Mouse (Mus musculus) liver, adult 10 weeks (tissue): Measurements from ENCODE around the gene Nemf. TPM values are rescaled to one million over a fixed set of nuclear protein-coding genes. Genes with fewer than 3 reads are reported as not detected.

ENCODE experiments used
- polyA plus RNA-seq: library from polyadenylated mRNA; stranded (reverse); fragments of 350-450 nt; fragmentation: Illumina TruSeq; extraction: RNeasy Lipid Tissue Mini Kit (QIAGEN cat#74804); gene quantifications from one replicate; pipeline ENCODE4 v1.2.3, GENCODE M21; 2014; ENCODE audit warnings: low read depth, low replicate concordance

The Nemf gene
- 32.8 TPM for polyA plus RNA-seq

GRCm38 (mm10) chr12:69356546-69357299, at the start of gene Nemf:
Gene Nemf (minus strand): TSS chr12:69357165.

DNA sequence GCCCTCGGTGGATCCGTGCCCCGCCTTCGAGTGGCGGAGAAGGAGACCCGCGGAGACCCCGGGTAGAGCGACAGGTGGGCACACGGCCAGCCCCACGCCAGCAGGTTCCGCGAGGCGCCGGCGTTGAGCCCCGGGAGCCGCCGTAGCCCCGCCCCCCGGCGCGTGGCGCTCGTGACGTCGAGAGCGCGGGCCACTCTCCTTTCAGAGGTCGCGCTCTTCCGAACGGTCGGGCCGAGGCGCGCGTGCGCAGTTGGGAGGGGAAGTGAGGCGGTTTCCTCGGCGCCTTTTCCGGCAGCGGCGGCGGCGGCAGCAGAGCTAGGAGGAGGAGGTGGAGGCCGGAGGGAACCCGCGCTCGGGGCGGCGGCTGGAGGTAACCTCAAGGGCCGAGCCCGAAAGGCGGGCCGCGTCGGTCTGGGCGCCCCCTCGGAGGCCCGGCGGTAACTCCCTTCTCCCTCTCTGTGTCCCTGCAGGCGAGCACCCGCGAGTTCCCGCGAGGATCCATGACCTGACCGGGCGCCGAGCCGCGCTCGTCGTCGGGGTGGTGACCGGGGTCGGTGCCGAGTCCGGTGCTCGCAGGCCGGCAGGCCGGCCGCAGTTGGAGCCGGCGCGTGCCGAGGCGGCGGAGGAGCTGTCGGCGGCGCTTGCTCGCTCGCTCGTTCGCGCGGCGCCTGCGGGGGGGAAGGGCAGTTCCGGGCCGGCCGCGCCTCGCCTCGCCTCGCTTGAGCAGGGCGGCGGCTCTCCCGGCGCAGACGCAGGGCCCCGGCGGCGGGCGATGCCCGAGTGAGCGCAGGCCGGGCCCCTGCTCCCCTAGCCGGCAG, 15.1 kb upstream of the Nemf start, which contains the start of the genes Arf6 and Gm9887:
Arf6 (plus strand) TSS at position 297 of the 818 bp plus-strand sequence.
Gm9887 (minus strand) TSS at position 605 of the 818 bp plus-strand sequence.

DNA sequence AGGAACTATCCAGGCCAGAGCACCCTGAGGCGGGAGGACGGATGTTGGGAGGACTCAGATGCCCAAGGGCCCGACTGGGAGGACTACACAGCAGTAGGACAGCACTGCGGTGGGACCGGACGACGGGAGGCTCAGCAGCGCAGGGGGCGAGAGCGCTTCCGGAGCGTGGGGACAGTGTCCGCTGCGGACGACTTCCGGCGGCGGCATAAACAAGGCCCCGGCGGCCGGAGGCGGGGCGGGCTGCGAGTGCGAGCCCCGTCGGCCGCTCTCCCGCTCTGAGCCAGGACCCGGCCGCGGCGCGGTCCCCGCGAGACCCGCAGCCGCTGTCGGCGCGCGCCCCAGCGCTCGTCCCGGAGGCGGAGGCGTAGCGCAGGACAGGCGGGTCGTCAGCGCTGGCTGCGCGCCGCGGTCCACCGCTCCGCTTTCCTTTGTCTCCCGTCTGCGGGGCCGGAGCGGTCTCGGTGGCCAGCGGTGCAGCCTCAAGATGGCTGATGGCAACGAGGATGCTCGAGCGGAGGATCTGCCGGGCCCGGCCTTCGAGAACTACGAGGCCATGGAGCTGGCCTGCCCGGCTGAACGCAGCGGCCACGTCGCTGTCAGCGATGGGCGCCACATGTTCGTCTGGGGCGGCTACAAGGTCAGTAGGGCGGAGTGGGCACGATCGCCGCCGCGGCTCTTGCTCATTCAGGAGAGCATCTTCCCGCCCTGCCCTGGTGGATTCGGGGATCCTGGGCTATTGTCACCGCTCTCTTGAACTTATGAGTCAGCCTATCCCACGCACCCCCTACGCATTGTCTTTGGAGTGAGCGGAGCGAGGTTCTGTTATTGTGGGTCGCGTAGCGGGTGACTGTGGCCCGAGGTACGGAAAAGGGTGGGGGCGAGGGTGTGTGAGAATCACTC, 60.2 kb downstream of the Nemf start, which contains the start of gene Klhdc2:
Klhdc2 (plus strand) TSS at position 171 of the 900 bp plus-strand sequence.

Other genes with a start within 250 kb of the Nemf start
- 27.2 TPM for gene Rps29, start 198.0 kb downstream of the Nemf start, polyA plus RNA-seq
- not detected for gene Lrr1, start 188.4 kb downstream of the Nemf start, polyA plus RNA-seq
- gene Rpl36al, start 173.1 kb downstream of the Nemf start, polyA plus RNA-seq, result 179 TPM
- gene Mgat2, start 173.0 kb downstream of the Nemf start, polyA plus RNA-seq, result 53.9 TPM
- gene Gm49383, start 160.1 kb downstream of the Nemf start, polyA plus RNA-seq, result 1.7 TPM
- gene Dnaaf2, start 158.7 kb downstream of the Nemf start, polyA plus RNA-seq, result 0.77 TPM
- 3.3 TPM for gene Gm49384, start 152.9 kb downstream of the Nemf start, polyA plus RNA-seq
- gene Pole2, start 129.0 kb downstream of the Nemf start, polyA plus RNA-seq, result 0.85 TPM
- gene Klhdc1, start 116.0 kb downstream of the Nemf start, polyA plus RNA-seq, result 0.61 TPM
- gene Klhdc2, start 60.5 kb downstream of the Nemf start, polyA plus RNA-seq, result 48.6 TPM
- gene Arf6, start 15.0 kb upstream of the Nemf start, polyA plus RNA-seq, result 23.5 TPM
- not detected for gene Gm9887, start 15.3 kb upstream of the Nemf start, polyA plus RNA-seq
- 5.8 TPM for gene Vcpkmt, start 225.9 kb upstream of the Nemf start, polyA plus RNA-seq